Mouse (Mus musculus): ENCODE data around the gene Lemd2. TPM values are rescaled to one million over a fixed set of nuclear protein-coding genes. Genes with fewer than 3 reads are reported as not detected.
A peak's percentile ranks its signal among the peaks of the same experiment; 100 is the strongest.

The Lemd2 gene
- total RNA-seq, 2 experiments from 2014 or later = 64.7 to 67.8 TPM

- DNase-seq = no peak
- intact Hi-C loops (cut with DNase I) = no loop called here
These were observed 13.1 kb downstream of the Lemd2 start for GRCm38 (mm10) chr17:27191189-27191588.

GRCm38 (mm10) chr17:27189640-27190216 is 14.5 kb downstream of the Lemd2 start:
- intact Hi-C loops (cut with DNase I) = no loop called here
- DNase-seq = peak; percentile 78

- DNase-seq = no peak
- intact Hi-C loops (cut with DNase I) = no loop called here
These were observed 15.4 kb downstream of the Lemd2 start for GRCm38 (mm10) chr17:27188883-27189282.

GRCm38 (mm10) chr17:27187059-27187458 is 17.2 kb downstream of the Lemd2 start:
- DNase-seq = no peak
- intact Hi-C loops (cut with DNase I) = no loop called here

GRCm38 (mm10) chr17:27186068-27186467 is 18.2 kb downstream of the Lemd2 start:
- DNase-seq = no peak
- intact Hi-C loops (cut with DNase I) = no loop called here

GRCm38 (mm10) chr17:27183667-27184292 is 20.5 kb downstream of the Lemd2 start:
- intact Hi-C loops (cut with DNase I) = no loop called here
- no peak for DNase-seq

GRCm38 (mm10) chr17:27182401-27182800 is 21.9 kb downstream of the Lemd2 start:
- no peak for DNase-seq
- intact Hi-C loops (cut with DNase I) = no loop called here

- intact Hi-C loops (cut with DNase I) = no loop called here
- no peak for DNase-seq
These were observed 22.6 kb downstream of the Lemd2 start for GRCm38 (mm10) chr17:27181666-27182065.

- no peak for DNase-seq
- intact Hi-C loops (cut with DNase I) = no loop called here
These were observed 24.5 kb downstream of the Lemd2 start for GRCm38 (mm10) chr17:27179681-27180280.

- no peak for DNase-seq
- intact Hi-C loops (cut with DNase I) = no loop called here
These were observed 25.7 kb downstream of the Lemd2 start for GRCm38 (mm10) chr17:27178427-27179177.

GRCm38 (mm10) chr17:27178019-27178418 is 26.2 kb downstream of the Lemd2 start:
- DNase-seq = peak; percentile 32
- intact Hi-C loops (cut with DNase I) = no loop called here

- DNase-seq = no peak
- intact Hi-C loops (cut with DNase I) = no loop called here
These were observed 27.5 kb downstream of the Lemd2 start for GRCm38 (mm10) chr17:27176754-27177153.

- no peak for DNase-seq
- intact Hi-C loops (cut with DNase I) = no loop called here
These were observed 28.0 kb downstream of the Lemd2 start for GRCm38 (mm10) chr17:27176287-27176686.

- DNase-seq = no peak
- intact Hi-C loops (cut with DNase I) = no loop called here
These were observed 28.9 kb downstream of the Lemd2 start for GRCm38 (mm10) chr17:27175196-27175874.

GRCm38 (mm10) chr17:27173715-27174114 is 30.6 kb downstream of the Lemd2 start:
- DNase-seq = no peak
- intact Hi-C loops (cut with DNase I) = no loop called here

- no peak for DNase-seq
- intact Hi-C loops (cut with DNase I) = no loop called here
These were observed 31.8 kb downstream of the Lemd2 start for GRCm38 (mm10) chr17:27172459-27172858.

- DNase-seq = no peak
- intact Hi-C loops (cut with DNase I) = no loop called here
These were observed 33.1 kb downstream of the Lemd2 start for GRCm38 (mm10) chr17:27171121-27171520.

GRCm38 (mm10) chr17:27169952-27170695 is 34.1 kb downstream of the Lemd2 start:
- intact Hi-C loops (cut with DNase I) = no loop called here
- no peak for DNase-seq

GRCm38 (mm10) chr17:27168569-27168968 is 35.7 kb downstream of the Lemd2 start:
- DNase-seq = no peak
- intact Hi-C loops (cut with DNase I) = no loop called here

- intact Hi-C loops (cut with DNase I) = no loop called here
- DNase-seq = peak; percentile 77
These were observed 36.7 kb downstream of the Lemd2 start, which contains the start of gene Ip6k3 for GRCm38 (mm10) chr17:27167545-27167944. Gene Ip6k3, minus strand, starts transcription at chr17:27167795.
